Mouse (Mus musculus): ENCODE measurements at regions not wholly inside any gene's neighbourhood (a gene's known extent, or its start where the extent isn't known, plus 50 kb on each side); places are given as distances from the start of the nearest gene placed in this dataset.

GRCm38 (mm10) chr3:31444861-31445260 lies 134.7 kb upstream of the Slc7a14 start:
- no peak for TF ChIP-seq CTCF (IDR thresholded peaks at IDR 0.05; ENCODE audit: low read depth)
- no peak for TF ChIP-seq EP300 (IDR thresholded peaks at IDR 0.05; ENCODE audit: low read depth)

Data from liver, postnatal 0 days (tissue).